Mouse (Mus musculus): ENCODE measurements around the gene Lrrc8d. TPM values are rescaled to one million over a fixed set of nuclear protein-coding genes. Genes with fewer than 3 reads are reported as not detected.

Gene Lrrc8d
- polyA plus RNA-seq, 1 experiment from 2014 or later: 11.6 TPM

- H3K9ac ChIP-seq (replicated peaks): no peak overlapping the region
- ATAC-seq (no peak), DNase-seq (no peak)
- no peak overlapping the region for H3K4me2 ChIP-seq (ENCODE audit: low read depth, low read length)
- H3K4me3 ChIP-seq (ENCODE audit: low read depth, low read length): no peak overlapping the region
- H3K4me1 ChIP-seq (ENCODE audit: insufficient read depth): no peaks in the 10 kb centered on the region
- H3K36me3 ChIP-seq (replicated peaks; ENCODE audit: insufficient read depth, low read length): no peaks in the 10 kb centered on the region
- no peaks in the 10 kb centered on the region for H3K27me3 ChIP-seq (ENCODE audit: insufficient read depth, low read length)
- H3K27ac ChIP-seq (ENCODE audit: low read depth): no peak overlapping the region
- no peak for TF ChIP-seq CTCF (IDR thresholded peaks at IDR 0.05; ENCODE audit: low read depth)
- H3K9me3 ChIP-seq (ENCODE audit: low read length): no peaks in the 10 kb centered on the region
- 60% methylated on average over 4 of the region's 4 CpGs for WGBS (ENCODE audit: insufficient replicate concordance)
Observed at GRCm38 (mm10) chr5:105675511-105675910, 24.3 kb upstream of the Lrrc8d start.

- TF ChIP-seq EP300 (IDR thresholded peaks at IDR 0.05; ENCODE audit: low read depth) (no peak), CTCF (IDR thresholded peaks at IDR 0.05; ENCODE audit: low read depth) (no peak)
- ATAC-seq: no peak
- H3K27me3 ChIP-seq (ENCODE audit: insufficient read depth, low read length): no peaks in the 10 kb centered on the region
- 67% methylated on average over 2 of the region's 2 CpGs for WGBS (ENCODE audit: insufficient replicate concordance)
- no peak overlapping the region for H3K27ac ChIP-seq (ENCODE audit: low read depth)
- H3K36me3 ChIP-seq (replicated peaks; ENCODE audit: insufficient read depth, low read length): no peaks in the 10 kb centered on the region
- H3K9ac ChIP-seq (replicated peaks): no peak overlapping the region
- H3K4me1 ChIP-seq (ENCODE audit: insufficient read depth): 0 out of 2 replicates have a peak, but pooled peaks cover 4% of the 10 kb centered on the region
- DNase-seq: no peak
- no peaks in the 10 kb centered on the region for H3K9me3 ChIP-seq (ENCODE audit: low read length)
- H3K4me3 ChIP-seq (ENCODE audit: low read depth, low read length): no peak overlapping the region
- H3K4me2 ChIP-seq (ENCODE audit: low read depth, low read length): no peak overlapping the region
Observed at GRCm38 (mm10) chr5:105677071-105677470, 22.7 kb upstream of the Lrrc8d start.

- Histone ChIP-seq H3K4me2 (ENCODE audit: low read depth, low read length) (no peak overlapping the region), H3K9me3 (ENCODE audit: low read length) (no peaks in the 10 kb centered on the region), H3K27me3 (ENCODE audit: insufficient read depth, low read length) (no peaks in the 10 kb centered on the region), H3K9ac (replicated peaks) (no peak overlapping the region), H3K4me1 (ENCODE audit: insufficient read depth) (0 out of 2 replicates have a peak, but pooled peaks cover 4% of the 10 kb centered on the region), H3K4me3 (ENCODE audit: low read depth, low read length) (no peak overlapping the region), H3K27ac (ENCODE audit: low read depth) (no peak overlapping the region), H3K36me3 (replicated peaks; ENCODE audit: insufficient read depth, low read length) (no peaks in the 10 kb centered on the region)
- TF ChIP-seq EP300 (IDR thresholded peaks at IDR 0.05; ENCODE audit: low read depth) (no peak), CTCF (IDR thresholded peaks at IDR 0.05; ENCODE audit: low read depth) (no peak)
- DNase-seq: peak; percentile 4
- ATAC-seq: no peak
- 66% methylated on average over 8 of the region's 8 CpGs for WGBS (ENCODE audit: insufficient replicate concordance)
Observed at GRCm38 (mm10) chr5:105678243-105678642, 21.5 kb upstream of the Lrrc8d start.

GRCm38 (mm10) chr5:105679261-105679660 is 20.5 kb upstream of the Lrrc8d start:
- no peak for TF ChIP-seq EP300 (IDR thresholded peaks at IDR 0.05; ENCODE audit: low read depth)
- TF ChIP-seq CTCF (IDR thresholded peaks at IDR 0.05; ENCODE audit: low read depth): no peak
- WGBS (ENCODE audit: insufficient replicate concordance): 47% methylated on average over 4 of the region's 4 CpGs
- Histone ChIP-seq H3K4me1 (ENCODE audit: insufficient read depth) (peaks cover 5% of the 10 kb centered on the region; the same call in 1 of the 2 replicates), H3K9me3 (ENCODE audit: low read length) (no peaks in the 10 kb centered on the region), H3K4me3 (ENCODE audit: low read depth, low read length) (no peak overlapping the region), H3K36me3 (replicated peaks; ENCODE audit: insufficient read depth, low read length) (no peaks in the 10 kb centered on the region), H3K4me2 (ENCODE audit: low read depth, low read length) (no peak overlapping the region), H3K27me3 (ENCODE audit: insufficient read depth, low read length) (no peaks in the 10 kb centered on the region), H3K9ac (replicated peaks) (no peak overlapping the region), H3K27ac (ENCODE audit: low read depth) (no peak overlapping the region)
- peak; percentile 2 for DNase-seq
- ATAC-seq: no peak

- Histone ChIP-seq H3K9ac (replicated peaks) (no peak overlapping the region), H3K9me3 (ENCODE audit: low read length) (no peaks in the 10 kb centered on the region), H3K4me3 (ENCODE audit: low read depth, low read length) (no peak overlapping the region), H3K27me3 (ENCODE audit: insufficient read depth, low read length) (no peaks in the 10 kb centered on the region), H3K27ac (ENCODE audit: low read depth) (no peak overlapping the region), H3K4me1 (ENCODE audit: insufficient read depth) (peaks cover 9% of the 10 kb centered on the region; the same call in 1 of the 2 replicates), H3K36me3 (replicated peaks; ENCODE audit: insufficient read depth, low read length) (no peaks in the 10 kb centered on the region), H3K4me2 (ENCODE audit: low read depth, low read length) (no peak overlapping the region)
- TF ChIP-seq CTCF (IDR thresholded peaks at IDR 0.05; ENCODE audit: low read depth) (no peak), EP300 (IDR thresholded peaks at IDR 0.05; ENCODE audit: low read depth) (no peak)
- ATAC-seq: no peak
- peak; percentile 20 for DNase-seq
- WGBS (ENCODE audit: insufficient replicate concordance): 63% methylated on average over 9 of the region's 9 CpGs
Observed at GRCm38 (mm10) chr5:105679921-105680843, 19.6 kb upstream of the Lrrc8d start.

GRCm38 (mm10) chr5:105682143-105682611 is 17.6 kb upstream of the Lrrc8d start:
- WGBS (ENCODE audit: insufficient replicate concordance): 73% methylated on average over 9 of the region's 9 CpGs
- H3K9me3 ChIP-seq (ENCODE audit: low read length): no peaks in the 10 kb centered on the region
- DNase-seq: no peak

More at GRCm38 (mm10) chr5:105682143-105682611, 17.6 kb upstream of the Lrrc8d start:
- no peaks in the 10 kb centered on the region for H3K36me3 ChIP-seq (replicated peaks; ENCODE audit: insufficient read depth, low read length)
- no peak overlapping the region for H3K4me3 ChIP-seq (ENCODE audit: low read depth, low read length)
- H3K27me3 ChIP-seq (ENCODE audit: insufficient read depth, low read length): no peaks in the 10 kb centered on the region
- H3K9ac ChIP-seq (replicated peaks): no peak overlapping the region
- peaks cover 11% of the 10 kb centered on the region for H3K4me1 ChIP-seq (ENCODE audit: insufficient read depth)
- no peak overlapping the region for H3K4me2 ChIP-seq (ENCODE audit: low read depth, low read length)
- H3K27ac ChIP-seq (ENCODE audit: low read depth): no peak overlapping the region
- TF ChIP-seq EP300 (IDR thresholded peaks at IDR 0.05; ENCODE audit: low read depth) (no peak), CTCF (IDR thresholded peaks at IDR 0.05; ENCODE audit: low read depth) (no peak)
- ATAC-seq: no peak

Measured in liver, postnatal 0 days (tissue).